In the genomic region with DNA sequence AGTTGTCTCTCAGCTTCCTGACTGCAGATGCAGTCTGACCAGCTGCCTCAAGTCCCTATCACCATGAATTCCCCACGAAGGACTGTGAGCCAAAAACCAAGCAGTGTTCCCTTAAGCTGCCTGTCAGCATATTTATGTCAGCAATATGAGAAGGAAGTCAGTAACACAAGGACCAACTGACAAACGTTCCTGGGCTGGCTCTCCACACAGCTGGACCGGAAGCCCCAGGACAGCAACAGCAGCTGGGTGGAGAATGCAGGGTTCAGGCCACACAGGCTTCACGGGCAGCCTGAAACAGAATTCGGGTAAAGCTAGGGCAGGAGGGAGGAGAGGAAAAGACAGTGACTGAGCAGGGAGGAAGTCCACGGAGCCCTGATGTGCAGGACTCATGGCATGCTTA, we compare ENCODE assay signal across 8 mouse cellular contexts. TPM values are rescaled to one million over a fixed set of nuclear protein-coding genes. Genes with fewer than 3 reads are reported as not detected.
DNase-seq lines count a peak whose midpoint lies in the region; ATAC-seq and TF ChIP-seq lines count a peak whose summit lies in the region.

No protein-coding gene starts in this region.

- H3K4me2 ChIP-seq in kidney, embryonic 16.5 days (replicated peaks; ENCODE audit: low read depth, low read length): no peak overlapping the region

- no peaks in the 10 kb centered on the region for H3K9me3 ChIP-seq in kidney, embryonic 16.5 days (ENCODE audit: low read length)
- H3K9me3 ChIP-seq in midbrain, embryonic 10.5 days (replicated peaks): no peaks in the 10 kb centered on the region

- H3K9ac ChIP-seq in heart, adult 2 months (ENCODE audit: low read depth, low read length): peak overlapping the region; percentile 34
- H3K9ac ChIP-seq in kidney, embryonic 16.5 days (replicated peaks; ENCODE audit: low read length): 0 out of 2 replicates have a peak overlapping the region, but pooled peaks have one; percentile 1

- peak; percentile 29 for DNase-seq in adrenal gland, postnatal 10 days
- DNase-seq in adrenal gland, adult 18-20 months (ENCODE audit: low spot score in 2 of 2): no peak
- peak; percentile 69 to 80 for DNase-seq in heart, adult 2 months
- peak; percentile 65 for DNase-seq in lung, postnatal 14 days
- DNase-seq in layer of hippocampus, adult 8-10 months (ENCODE audit: low spot score in 2 of 2): no peak
- no peak for DNase-seq in midbrain, embryonic 10.5 days (ENCODE audit: low spot score)

- intact Hi-C loops in heart, adult 2 months (cut with DNase I): no loop called here

- peak; percentile 30; the same call in 1 of the 2 replicates for TF ChIP-seq POLR2A in heart, adult 2 months (IDR thresholded peaks at IDR 0.05; ENCODE audit: insufficient read depth, low read depth, low read length)

- ATAC-seq in kidney, embryonic 16.5 days (ENCODE audit: low FRiP score, low TSS enrichment): peak; percentile 71
- ATAC-seq in monocyte, adult 5-6 weeks (replicated peaks; ENCODE audit: insufficient number of reproducible peaks, low FRiP score, low TSS enrichment, poor library complexity, severe bottlenecking): no peak; the same call in 1 of the 2 replicates

- H3K4me3 ChIP-seq in heart, adult 2 months: no peak overlapping the region
- H3K4me3 ChIP-seq in kidney, embryonic 16.5 days (ENCODE audit: low read length): no peak overlapping the region
- H3K4me3 ChIP-seq in midbrain, embryonic 10.5 days: no peak overlapping the region

- no peak for TF ChIP-seq CTCF in heart, adult 2 months (IDR thresholded peaks at IDR 0.05)

- H3K27me3 ChIP-seq in heart, adult 2 months (ENCODE audit: control insufficient read depth, insufficient read depth, low read length): no peaks in the 10 kb centered on the region
- no peaks in the 10 kb centered on the region for H3K27me3 ChIP-seq in kidney, embryonic 16.5 days (ENCODE audit: insufficient read depth, low read length)
- no peaks in the 10 kb centered on the region for H3K27me3 ChIP-seq in midbrain, embryonic 10.5 days (ENCODE audit: low read depth, poor library complexity, severe bottlenecking)

- peaks cover 7% of the 10 kb centered on the region for H3K79me2 ChIP-seq in heart, adult 2 months (replicated peaks; ENCODE audit: control insufficient read depth, insufficient read depth, low read length)

- WGBS in heart, adult 2 months: 6% methylated on average over 6 of the region's 6 CpGs
- 31% methylated on average over 6 of the region's 6 CpGs for WGBS in kidney, embryonic 16.5 days
- 74% methylated on average over 6 of the region's 6 CpGs for WGBS in midbrain, embryonic 10.5 days

- peak; percentile 57 for TF ChIP-seq EP300 in heart, adult 2 months (IDR thresholded peaks at IDR 0.05; ENCODE audit: insufficient read depth, low read depth, low read length)

- peak overlapping the region; percentile 54 for H3K27ac ChIP-seq in heart, adult 2 months
- peak overlapping the region; percentile 77 for H3K27ac ChIP-seq in kidney, embryonic 16.5 days (ENCODE audit: low read length)
- H3K27ac ChIP-seq in midbrain, embryonic 10.5 days (replicated peaks): no peak overlapping the region

- H3K4me1 ChIP-seq in heart, adult 2 months (ENCODE audit: control insufficient read depth, insufficient read depth, low read length): peaks cover 24% of the 10 kb centered on the region
- peaks cover 14% of the 10 kb centered on the region for H3K4me1 ChIP-seq in kidney, embryonic 16.5 days (ENCODE audit: insufficient read depth, low read length)
- peaks cover 5% of the 10 kb centered on the region; the same call in 1 of the 2 replicates for H3K4me1 ChIP-seq in midbrain, embryonic 10.5 days

- H3K36me3 ChIP-seq in heart, adult 2 months (ENCODE audit: control insufficient read depth, insufficient read depth, low read length): peaks cover 2% of the 10 kb centered on the region
- H3K36me3 ChIP-seq in kidney, embryonic 16.5 days (ENCODE audit: insufficient read depth, low read length): no peaks in the 10 kb centered on the region
- 0 out of 2 replicates have a peak, but pooled peaks cover 5% of the 10 kb centered on the region for H3K36me3 ChIP-seq in midbrain, embryonic 10.5 days

RNA-seq across cellular contexts. Expression of a gene that starts 7.6 kb away (rescaled TPM):
- total RNA-seq in adrenal gland, postnatal 10 days (2021): 10 to 100 TPM; 40.8 to 52.8 TPM
- total RNA-seq in adrenal gland, adult 18-20 months (2021): 10 to 100 TPM; 54.0 to 54.3 TPM
- total RNA-seq in heart, adult 2 months (2021): 10 to 100 TPM; 21.8 to 22.1 TPM
- polyA plus RNA-seq in heart, adult 2 months (2012; rRNA removed): 25.7 and 42.8 TPM in 2 replicates
- polyA plus RNA-seq in kidney, embryonic 16.5 days (2015; fragmentation: Nextera tagmentation; extraction: Ambion mirVana): 59.3 and 63.2 TPM in 2 replicates
- 27.9 to 44.3 TPM (median 39.2 TPM) in 3 replicates for total RNA-seq in monocyte, adult 5-6 weeks (2017)
- 10 to 100 TPM; 33.4 to 40.3 (median 38.7) TPM for total RNA-seq in layer of hippocampus, adult 8-10 months (2022)
- polyA plus RNA-seq in midbrain, embryonic 10.5 days (2016; fragmentation: Nextera tagmentation; extraction: Ambion mirVana): 63.4 and 64.3 TPM in 2 replicates

RNA-seq across cellular contexts. Expression of a gene that starts 50.8 kb away (rescaled TPM):
- total RNA-seq in adrenal gland, postnatal 10 days (2021): 10 to 100 TPM; 59.7 to 62.7 TPM
- 10 to 100 TPM; 61.3 to 71.5 TPM for total RNA-seq in adrenal gland, adult 18-20 months (2021)
- 10 to 100 TPM; 74.0 to 80.5 TPM for total RNA-seq in heart, adult 2 months (2021)
- polyA plus RNA-seq in heart, adult 2 months (2012; rRNA removed): 28.2 and 44.8 TPM in 2 replicates
- 8.3 and 10.3 TPM in 2 replicates for polyA plus RNA-seq in kidney, embryonic 16.5 days (2015; fragmentation: Nextera tagmentation; extraction: Ambion mirVana)
- 87.6 to 107 TPM (median 95.1 TPM) in 3 replicates for total RNA-seq in monocyte, adult 5-6 weeks (2017)
- 10 to 100 TPM; 90.2 to 98.5 (median 96.3) TPM for total RNA-seq in layer of hippocampus, adult 8-10 months (2022)
- polyA plus RNA-seq in midbrain, embryonic 10.5 days (2016; fragmentation: Nextera tagmentation; extraction: Ambion mirVana): 9.6 and 10.1 TPM in 2 replicates

Comparison
In these comparisons a context has a peak if more than half of its experiments do, and no peak if none do; other contexts are left out.
1. DNase-seq: peak in adrenal gland, postnatal 10 days (single experiment), heart, adult 2 months (2 of 2) and lung, postnatal 14 days (single experiment); none in adrenal gland, adult 18-20 months (0 of 2), layer of hippocampus, adult 8-10 months (0 of 2) and midbrain, embryonic 10.5 days (single experiment).